Comparison of ENCODE assay signal across 19 mouse cellular contexts in genomic region chr12:87328025-87328424, GRCm38 (mm10). TPM values are rescaled to one million over a fixed set of nuclear protein-coding genes. Genes with fewer than 3 reads are reported as not detected.
DNase-seq lines count a peak whose midpoint lies in the region; ATAC-seq and TF ChIP-seq lines count a peak whose summit lies in the region.
"Had no signal": no experiment of that assay in that cellular context is flagged by ENCODE, and none has a peak within 500 bp of the region (broad histone marks: within the 10 kb centered on the region; RNA-seq: fewer than 3 reads in every experiment).

No protein-coding gene starts in this region.

- no peak overlapping the region for H3K4me3 ChIP-seq in forebrain, embryonic 12.5 days (replicated peaks)
- no peak overlapping the region for H3K4me3 ChIP-seq in forebrain, embryonic 16.5 days (replicated peaks; ENCODE audit: low read length)
- H3K4me3 ChIP-seq in midbrain, embryonic 11.5 days (ENCODE audit: low read depth, low read length), result no peak overlapping the region
- H3K4me3 ChIP-seq in midbrain, postnatal 0 days (ENCODE audit: low read depth, low read length), result no peak overlapping the region
- H3K4me3 ChIP-seq in macrophage (ENCODE audit: inconsistent target), result no peak overlapping the region
- H3K4me3 ChIP-seq: embryonic facial prominence, embryonic 10.5 days; gastrocnemius, adult 2 months; myocyte had no signal

- peak; percentile 89 for DNase-seq in midbrain, embryonic 11.5 days (ENCODE audit: low spot score, missing footprints)
- DNase-seq in midbrain, postnatal 0 days (ENCODE audit: low spot score), result no peak
- DNase-seq in thymus, postnatal 4 days, result no peak
- no peak for DNase-seq in spleen, postnatal 4 days (ENCODE audit: low spot score in 2 of 2)
- no peak for DNase-seq in layer of hippocampus, adult 9-10 months (ENCODE audit: low spot score)
- DNase-seq: adrenal gland, postnatal 25 days; cerebellum, adult 9-10 months; gastrocnemius, adult 2 months; heart, postnatal 14 days; lung, postnatal 36 days; thymus, postnatal 25 days had no signal

- 0 out of 2 replicates have a peak, but pooled peaks have one; percentile 14 for ATAC-seq in forebrain, embryonic 12.5 days (ENCODE audit: low FRiP score)
- ATAC-seq in forebrain, embryonic 16.5 days, result no peak
- no peak; the same call in none of the 2 replicates for ATAC-seq in midbrain, embryonic 11.5 days (ENCODE audit: low FRiP score)
- no peak for ATAC-seq in midbrain, postnatal 0 days (ENCODE audit: low FRiP score)

- H3K9me3 ChIP-seq in forebrain, embryonic 12.5 days, result no peaks in the 10 kb centered on the region
- H3K9me3 ChIP-seq in forebrain, embryonic 16.5 days (ENCODE audit: control insufficient read depth, low read length), result no peaks in the 10 kb centered on the region
- no peaks in the 10 kb centered on the region for H3K9me3 ChIP-seq in midbrain, embryonic 11.5 days (ENCODE audit: control insufficient read depth, low read length)
- no peaks in the 10 kb centered on the region for H3K9me3 ChIP-seq in midbrain, postnatal 0 days (ENCODE audit: low read length)
- H3K9me3 ChIP-seq: embryonic facial prominence, embryonic 10.5 days; G1E had no signal

- H3K27ac ChIP-seq in forebrain, embryonic 12.5 days, result no peak overlapping the region
- no peak overlapping the region for H3K27ac ChIP-seq in forebrain, embryonic 16.5 days (ENCODE audit: low read length)
- no peak overlapping the region for H3K27ac ChIP-seq in midbrain, embryonic 11.5 days (ENCODE audit: low read depth, low read length)
- no peak overlapping the region; the same call in 1 of the 2 replicates for H3K27ac ChIP-seq in midbrain, postnatal 0 days (ENCODE audit: low read depth, low read length)
- H3K27ac ChIP-seq in macrophage, result 0 out of 2 replicates have a peak overlapping the region, but pooled peaks have one; percentile 15
- H3K27ac ChIP-seq: embryonic facial prominence, embryonic 10.5 days; gastrocnemius, adult 2 months had no signal

- 12% methylated on average over 4 of the region's 4 CpGs for WGBS in forebrain, embryonic 12.5 days
- 8% methylated on average over 4 of the region's 4 CpGs for WGBS in forebrain, embryonic 16.5 days
- 10% methylated on average over 4 of the region's 4 CpGs for WGBS in midbrain, embryonic 11.5 days
- WGBS in midbrain, postnatal 0 days, result 22% methylated on average over 4 of the region's 4 CpGs
- WGBS in macrophage (ENCODE audit: missing documents), result 44% methylated on average over 4 of the region's 4 CpGs

- H3K79me2 ChIP-seq in macrophage (ENCODE audit: inconsistent target), result peaks cover 43% of the 10 kb centered on the region; the same call in 1 of the 2 replicates

- H3K9ac ChIP-seq in forebrain, embryonic 12.5 days, result no peak overlapping the region
- no peak overlapping the region for H3K9ac ChIP-seq in forebrain, embryonic 16.5 days (replicated peaks; ENCODE audit: low read depth, low read length)
- no peak overlapping the region for H3K9ac ChIP-seq in midbrain, embryonic 11.5 days (ENCODE audit: low read length)
- no peak overlapping the region for H3K9ac ChIP-seq in midbrain, postnatal 0 days (replicated peaks; ENCODE audit: low read length, poor library complexity, severe bottlenecking)

- peaks cover 31% of the 10 kb centered on the region for H3K4me1 ChIP-seq in forebrain, embryonic 12.5 days
- H3K4me1 ChIP-seq in forebrain, embryonic 16.5 days (replicated peaks; ENCODE audit: control insufficient read depth, insufficient read depth, low read length), result peaks cover 13% of the 10 kb centered on the region
- H3K4me1 ChIP-seq in midbrain, embryonic 11.5 days (ENCODE audit: control insufficient read depth, insufficient read depth, low read length), result peaks cover 6% of the 10 kb centered on the region
- no peaks in the 10 kb centered on the region for H3K4me1 ChIP-seq in midbrain, postnatal 0 days (ENCODE audit: insufficient read depth, low read length)

- peaks cover 26% of the 10 kb centered on the region for H3K27me3 ChIP-seq in forebrain, embryonic 12.5 days
- no peaks in the 10 kb centered on the region for H3K27me3 ChIP-seq in forebrain, embryonic 16.5 days (replicated peaks; ENCODE audit: control insufficient read depth, insufficient read depth, low read length)
- H3K27me3 ChIP-seq in midbrain, embryonic 11.5 days (ENCODE audit: control insufficient read depth, insufficient read depth, low read length), result peaks cover 30% of the 10 kb centered on the region
- H3K27me3 ChIP-seq in midbrain, postnatal 0 days (ENCODE audit: insufficient read depth, low read length), result no peaks in the 10 kb centered on the region

- H3K4me2 ChIP-seq in forebrain, embryonic 12.5 days, result no peak overlapping the region
- no peak overlapping the region for H3K4me2 ChIP-seq in forebrain, embryonic 16.5 days (ENCODE audit: low read length)
- H3K4me2 ChIP-seq in midbrain, embryonic 11.5 days, result no peak overlapping the region
- H3K4me2 ChIP-seq in midbrain, postnatal 0 days (ENCODE audit: low read depth, low read length, poor library complexity, severe bottlenecking), result no peak overlapping the region

- no peak for TF ChIP-seq CTCF in midbrain, postnatal 0 days (IDR thresholded peaks at IDR 0.05)

- no peaks in the 10 kb centered on the region; the same call in 1 of the 2 replicates for H3K36me3 ChIP-seq in forebrain, embryonic 12.5 days (replicated peaks)
- no peaks in the 10 kb centered on the region; the same call in 1 of the 2 replicates for H3K36me3 ChIP-seq in forebrain, embryonic 16.5 days (ENCODE audit: control insufficient read depth, insufficient read depth)
- H3K36me3 ChIP-seq in midbrain, embryonic 11.5 days (ENCODE audit: control insufficient read depth, insufficient read depth, low read length), result no peaks in the 10 kb centered on the region
- 0 out of 2 replicates have a peak, but pooled peaks cover 2% of the 10 kb centered on the region for H3K36me3 ChIP-seq in midbrain, postnatal 0 days (ENCODE audit: insufficient read depth, low read length)
- peaks cover 19% of the 10 kb centered on the region for H3K36me3 ChIP-seq in macrophage (ENCODE audit: inconsistent target)

RNA-seq across cellular contexts. Expression of gene Ism2, which starts 28.5 kb away (rescaled TPM):
- polyA plus RNA-seq in forebrain, embryonic 12.5 days (2016; fragmentation: Nextera tagmentation; extraction: Ambion mirVana), result 1.2 and 1.8 TPM in 2 replicates
- polyA plus RNA-seq in forebrain, embryonic 16.5 days (2015; fragmentation: Nextera tagmentation; extraction: Ambion mirVana), result 0.62 and 1.1 TPM in 2 replicates
- polyA plus RNA-seq in midbrain, embryonic 11.5 days (2014; fragmentation: Nextera tagmentation; extraction: Ambion mirVana), result 0.52 and 0.53 TPM in 2 replicates
- 1.3 and 4.0 TPM in 2 replicates for total RNA-seq in midbrain, postnatal 0 days (2014; rRNA removed)
- 1.3 and 1.6 TPM in 2 replicates for polyA plus RNA-seq in midbrain, postnatal 0 days (2015; fragmentation: Nextera tagmentation; extraction: Ambion mirVana)
- under 1 TPM in 5 of 26 experiments, not detected in 21; 0.36 to 0.49 (median 0.45) TPM for total RNA-seq in macrophage (2018; cell fraction: chromatin; rRNA removed)
- total RNA-seq in macrophage (2018; cell fraction: cytosol; rRNA removed), result under 1 TPM in 19 of 26 experiments, not detected in 7; 0.05 to 0.27 (median 0.14) TPM
- 1 to 10 TPM in 1 of 26 experiments, under 1 TPM in 9, not detected in 16; 0.17 to 3.4 (median 0.53) TPM for total RNA-seq in macrophage (2018; cell fraction: nucleus; rRNA removed)
- polyA plus RNA-seq in macrophage (2018), result 0.19 TPM in 1 of 3 replicates, not detected in the others
- total RNA-seq: adrenal gland, postnatal 25 days; gastrocnemius, adult 2 months; heart, adult 8-10 months; neutrophil, adult 5-6 weeks had no signal
- polyA plus RNA-seq: G1E had no signal
